Mouse (Mus musculus) yolk sac, embryonic 10.5 days (tissue): ENCODE data around the gene Pknox1.

Experiments
- DNase-seq: peaks from one replicate; pipeline ENCODE4 v3.0.0-alpha.2; 2017; ENCODE audit warnings: low spot score

Pknox1 gene

DNA sequence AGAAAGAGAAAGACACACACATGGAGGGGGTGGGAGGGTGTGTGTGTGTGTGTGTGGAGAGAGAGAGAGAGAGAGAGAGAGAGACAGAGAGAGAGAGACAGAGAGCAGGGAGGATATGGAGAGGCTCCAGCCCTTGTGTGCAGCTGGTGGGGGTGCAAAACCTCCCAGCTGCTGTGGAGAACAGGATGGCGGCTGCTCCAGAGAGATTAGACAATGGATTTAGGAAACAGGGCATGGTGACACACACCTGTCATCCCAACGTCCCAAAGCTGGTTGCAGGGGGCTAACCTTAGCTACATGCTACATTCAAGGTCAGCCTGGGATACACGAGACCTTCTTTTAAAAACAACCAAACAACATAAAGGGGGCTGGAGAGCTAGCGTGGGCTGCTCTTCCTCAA, 8.3 kb upstream of the Pknox1 start:
- DNase-seq, result no peak

DNA sequence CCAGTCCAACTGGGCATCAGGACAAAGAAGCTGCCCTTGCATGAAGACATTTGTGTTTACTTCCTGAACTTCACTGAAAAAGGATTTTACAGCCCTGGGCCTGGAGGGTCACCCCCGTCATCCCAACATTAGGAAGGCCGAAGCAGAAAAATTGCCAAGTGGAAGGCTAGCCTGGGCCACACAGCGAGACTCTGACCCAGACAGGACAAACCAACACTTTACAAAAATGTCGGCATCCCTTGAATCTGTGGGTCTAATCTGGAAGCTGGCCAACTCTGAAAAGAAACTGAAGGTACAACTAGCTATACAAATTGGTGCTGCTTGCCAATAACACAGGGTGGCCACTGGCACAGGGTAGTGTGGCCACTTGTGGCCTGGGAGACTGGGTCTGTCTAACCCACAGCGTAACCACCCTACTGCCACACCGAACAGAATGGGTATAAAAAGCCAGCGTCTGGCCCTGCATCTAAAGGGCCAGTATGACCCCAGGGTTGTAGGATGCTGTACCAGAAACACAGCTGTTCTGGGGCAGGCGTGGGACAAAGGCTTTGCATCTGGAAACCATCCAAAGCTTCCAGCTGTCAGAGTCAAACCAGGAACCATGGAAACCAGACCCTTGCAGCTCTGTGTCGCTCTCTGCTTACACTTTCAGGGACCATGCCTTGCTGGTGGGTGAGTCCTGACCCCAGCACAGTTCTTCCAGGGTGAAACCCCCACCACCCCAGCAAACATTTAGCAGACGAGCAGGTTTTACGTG, 7.2 kb upstream of the Pknox1 start:
- DNase-seq, result peak; percentile 43

DNA sequence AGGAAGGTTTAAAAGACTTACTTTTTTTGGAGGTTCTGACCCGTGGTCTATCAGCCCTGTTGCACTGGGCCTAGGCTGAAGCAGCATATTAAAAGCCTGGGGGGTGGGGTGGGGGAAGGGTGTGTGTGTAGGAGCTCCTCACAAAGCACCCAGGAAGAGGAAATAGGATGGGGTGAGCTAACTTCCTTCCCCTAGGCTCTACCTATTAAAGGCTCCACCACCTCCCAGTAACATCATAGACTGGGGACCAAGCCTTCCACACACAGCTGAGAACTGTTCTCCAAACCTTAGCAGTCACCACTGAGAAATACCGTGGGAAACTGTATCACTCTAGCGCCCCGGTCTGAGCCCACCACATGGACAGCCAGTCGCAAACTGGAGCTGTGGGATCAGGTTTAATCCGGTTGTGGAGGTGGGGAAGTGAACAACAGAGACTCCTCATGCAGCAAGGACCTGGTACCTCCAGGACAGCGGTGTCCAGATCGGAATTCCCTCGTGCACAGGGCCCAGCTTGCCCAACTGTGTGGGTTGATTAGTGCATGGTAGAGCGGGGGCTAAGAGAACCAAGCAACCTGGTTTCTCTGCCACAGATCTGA, 6.5 kb upstream of the Pknox1 start:
- DNase-seq, result no peak

DNA sequence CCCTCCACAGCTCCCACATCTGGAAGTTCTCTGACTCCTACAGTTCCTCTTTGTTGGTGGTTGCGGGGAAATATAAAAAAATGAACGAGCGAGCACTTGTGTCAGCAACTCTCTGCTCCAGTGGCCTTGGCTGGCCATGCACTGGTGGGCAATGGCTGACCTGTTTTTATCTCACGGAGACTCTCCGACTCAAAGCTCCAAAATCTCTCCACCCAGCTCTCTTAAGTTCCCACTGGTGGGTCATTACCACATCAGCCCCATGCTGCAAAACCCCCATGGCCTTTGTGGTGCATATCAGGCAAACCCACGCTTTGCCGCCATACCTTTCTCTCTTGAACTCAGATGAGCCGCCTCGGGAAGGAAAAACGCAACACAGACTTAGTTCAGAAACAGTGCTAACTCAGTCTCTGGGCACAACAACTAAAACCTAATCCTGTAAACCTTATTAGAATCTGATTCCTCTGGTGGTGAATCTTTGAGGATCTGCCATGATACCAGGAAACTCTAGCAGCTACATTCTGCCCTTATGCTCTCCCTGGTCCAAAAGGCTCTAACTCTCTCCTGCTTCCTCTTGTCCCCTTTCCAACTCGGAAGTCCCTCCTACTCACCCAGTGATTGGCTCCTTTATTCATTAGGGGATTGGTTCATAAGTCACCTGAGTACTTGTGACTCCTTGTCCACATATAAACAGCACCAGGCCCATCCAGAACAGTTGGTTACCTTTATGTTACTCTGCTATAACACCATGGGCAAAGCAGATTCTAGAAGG, 5.3 kb upstream of the Pknox1 start:
- no peak for DNase-seq

DNA sequence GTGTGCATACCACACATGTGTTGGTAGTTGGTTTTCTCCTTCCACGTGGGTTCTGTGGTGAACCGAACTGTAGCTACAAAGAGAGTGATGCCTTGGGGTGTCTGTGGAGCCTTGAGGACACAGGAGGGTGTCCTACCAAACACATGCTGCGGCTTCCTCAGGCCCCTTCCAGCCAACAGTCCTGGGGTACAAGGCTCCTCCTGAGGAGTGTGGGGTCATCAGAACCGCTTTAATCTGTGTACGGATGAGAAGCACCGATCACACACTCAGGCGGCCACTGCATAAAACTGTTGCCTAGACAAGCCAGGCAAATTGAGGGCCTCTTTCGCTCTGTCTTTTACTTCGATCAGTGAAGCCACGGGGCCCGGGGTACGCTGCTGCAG, 911 bp upstream of the Pknox1 start:
- peak; percentile 57 for DNase-seq

DNA sequence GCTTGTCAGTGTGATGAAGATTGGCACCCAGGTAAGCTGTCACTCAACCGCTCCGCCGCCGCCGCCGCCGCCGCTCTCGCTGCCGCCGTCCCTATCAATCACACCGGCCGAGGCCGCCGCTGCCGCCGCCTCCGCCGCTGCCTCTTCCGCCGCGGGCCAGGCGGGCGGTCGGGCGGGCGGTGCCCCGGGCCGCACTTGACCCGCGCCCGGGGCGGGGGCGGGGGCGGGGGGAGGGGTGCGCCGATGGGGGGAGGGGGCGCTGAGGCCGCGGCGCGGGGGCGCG, 265 bp downstream of the Pknox1 start:
- DNase-seq, result no peak

DNA sequence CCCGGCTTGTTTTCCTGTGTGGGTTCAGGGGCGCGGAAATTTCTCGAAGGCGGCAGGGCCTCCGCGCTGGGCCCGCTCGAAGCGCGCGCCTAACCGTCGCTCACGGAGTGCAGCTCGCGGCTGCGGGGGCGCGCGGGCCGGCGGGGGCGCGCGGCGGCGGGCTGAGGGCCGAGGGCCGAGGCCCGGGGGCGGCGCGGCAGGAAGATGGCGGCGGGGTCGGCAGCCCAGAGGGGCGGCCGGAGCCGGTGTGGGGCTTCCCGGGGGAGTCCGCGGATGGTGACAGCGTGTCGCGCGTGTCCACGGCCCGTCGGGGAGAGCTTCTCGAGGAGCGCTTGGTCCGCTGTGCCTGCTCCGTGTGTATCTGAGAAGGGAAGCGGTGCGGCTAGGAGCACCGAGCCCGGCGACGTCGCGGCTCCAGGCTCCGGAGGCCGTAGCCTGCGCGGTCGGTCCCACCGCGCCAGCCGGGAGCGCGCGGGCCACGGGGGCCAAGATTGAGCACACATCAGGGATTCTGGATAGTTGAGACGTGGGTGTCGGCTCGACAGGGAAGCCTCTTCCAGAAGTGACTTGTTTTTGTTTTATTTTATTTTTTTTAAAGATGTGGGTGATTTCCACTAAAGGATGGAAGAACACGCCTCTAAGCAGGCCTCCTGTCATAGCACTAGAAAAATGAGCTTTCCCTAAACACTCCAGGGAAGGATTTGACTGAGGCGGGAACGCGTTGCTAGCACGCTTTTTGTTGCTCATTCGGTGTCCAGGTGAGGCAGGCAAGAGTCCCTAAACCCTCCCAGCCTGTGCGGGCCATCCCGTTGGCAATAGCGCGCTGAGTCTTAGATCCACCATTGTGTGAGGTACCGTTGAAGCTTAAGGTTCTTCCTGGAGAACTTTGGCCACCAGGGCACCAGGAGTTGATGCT, 865 bp downstream of the Pknox1 start:
- DNase-seq, result no peak

DNA sequence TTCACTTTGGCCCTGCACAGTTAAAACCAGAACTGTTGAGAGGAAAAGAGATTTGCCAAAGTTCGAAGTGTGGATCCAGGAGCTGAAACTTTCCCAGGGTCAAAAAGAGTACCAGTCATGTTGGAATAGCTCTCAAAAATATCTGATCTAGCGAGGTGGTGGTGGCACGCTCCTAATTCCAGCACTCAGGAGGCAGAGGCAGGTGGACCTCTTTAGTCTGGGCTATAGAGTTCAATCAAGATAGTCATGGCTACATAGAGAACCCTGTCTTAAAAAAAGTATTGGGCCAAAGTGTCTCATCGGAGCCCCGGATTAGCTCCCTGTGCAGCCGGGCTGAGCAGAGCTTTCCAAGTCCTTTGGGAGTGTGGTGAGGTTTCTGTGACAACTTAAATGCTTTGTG, 1.7 kb downstream of the Pknox1 start:
- DNase-seq, result no peak

DNA sequence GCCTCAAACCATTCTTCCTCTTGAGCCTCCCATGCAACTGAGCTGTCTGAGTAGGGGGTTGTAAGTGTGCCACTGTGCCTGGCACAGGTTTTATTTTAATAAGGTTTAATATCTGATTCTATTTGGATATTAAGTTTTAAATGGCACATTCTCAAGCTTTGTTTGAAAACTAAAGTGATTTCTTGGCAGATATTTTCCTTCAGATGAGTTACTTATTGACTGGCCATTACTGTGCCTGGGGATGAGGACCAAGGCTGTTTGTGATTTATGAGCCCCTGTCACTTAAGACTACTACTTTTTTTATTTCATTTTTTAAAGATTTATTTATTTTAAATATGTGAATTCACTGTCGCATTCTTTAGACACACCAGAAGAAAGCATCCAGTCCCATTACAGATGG, 5.2 kb downstream of the Pknox1 start:
- DNase-seq, result no peak

DNA sequence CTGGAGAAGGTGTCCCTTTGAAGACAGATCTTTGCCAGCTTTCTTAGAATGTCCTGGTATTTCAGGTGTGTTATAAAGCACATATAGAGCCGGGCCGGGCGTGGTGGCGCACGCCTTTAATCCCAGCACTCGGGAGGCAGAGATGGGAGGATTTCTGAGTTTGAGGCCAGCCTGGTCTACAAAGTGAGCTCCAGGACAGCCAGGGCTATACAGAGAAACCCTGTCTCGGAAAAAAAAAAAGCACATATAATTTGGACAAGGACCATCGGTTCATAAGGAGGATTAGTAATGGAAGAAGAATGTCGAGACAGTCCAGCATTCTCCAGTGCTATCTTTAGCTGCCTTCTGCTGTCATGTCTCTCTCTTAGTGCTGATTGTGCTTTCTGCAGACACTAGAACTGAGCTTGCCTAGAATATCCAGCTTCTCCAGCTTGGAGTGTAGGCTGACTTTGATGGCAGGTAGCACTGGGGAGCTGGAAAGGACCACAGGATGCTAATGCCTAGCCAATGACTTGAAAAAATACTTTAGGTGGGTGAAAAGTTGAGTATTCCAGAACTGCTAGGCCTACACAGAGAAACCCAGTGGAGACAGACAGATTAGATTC, 5.9 kb downstream of the Pknox1 start:
- peak; percentile 55 for DNase-seq

DNA sequence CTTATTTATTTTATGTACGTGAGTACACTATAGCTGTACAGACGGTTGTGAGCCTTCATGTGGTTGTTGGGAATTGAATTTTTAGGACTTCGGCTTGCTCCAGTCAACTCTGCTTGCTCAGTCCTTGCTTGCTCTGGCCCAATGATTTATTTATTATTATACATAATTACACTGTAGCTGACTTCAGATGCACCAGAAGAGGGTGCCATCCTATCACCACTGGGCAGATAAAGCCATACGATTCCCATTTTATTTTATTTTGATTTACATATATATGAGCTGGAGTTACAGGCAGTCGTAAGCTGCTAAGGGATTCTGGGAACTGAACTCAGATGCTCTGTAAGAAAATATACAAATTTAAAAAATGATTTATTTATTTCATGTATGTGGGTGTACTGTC, 7.2 kb downstream of the Pknox1 start:
- DNase-seq, result no peak

DNA sequence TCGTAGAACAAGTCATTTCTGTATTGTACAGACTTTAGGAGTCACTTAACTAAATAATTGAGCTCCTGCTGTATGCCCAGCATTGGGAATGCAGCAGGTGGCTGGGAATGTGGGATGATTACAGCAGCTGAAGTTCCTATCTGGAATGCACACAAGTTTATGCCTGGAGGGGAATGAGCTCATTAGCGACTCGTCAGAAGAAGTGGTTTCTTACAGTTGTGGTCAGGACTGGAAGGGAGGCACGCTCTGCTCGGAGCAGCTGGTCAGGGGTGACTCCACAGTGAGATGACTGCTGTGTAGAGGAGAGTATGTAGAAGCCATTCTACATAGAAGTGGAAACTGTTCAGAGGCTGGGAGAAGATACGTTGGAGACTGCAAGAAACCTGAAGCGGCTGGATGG, 10.1 kb downstream of the Pknox1 start:
- no peak for DNase-seq

DNA sequence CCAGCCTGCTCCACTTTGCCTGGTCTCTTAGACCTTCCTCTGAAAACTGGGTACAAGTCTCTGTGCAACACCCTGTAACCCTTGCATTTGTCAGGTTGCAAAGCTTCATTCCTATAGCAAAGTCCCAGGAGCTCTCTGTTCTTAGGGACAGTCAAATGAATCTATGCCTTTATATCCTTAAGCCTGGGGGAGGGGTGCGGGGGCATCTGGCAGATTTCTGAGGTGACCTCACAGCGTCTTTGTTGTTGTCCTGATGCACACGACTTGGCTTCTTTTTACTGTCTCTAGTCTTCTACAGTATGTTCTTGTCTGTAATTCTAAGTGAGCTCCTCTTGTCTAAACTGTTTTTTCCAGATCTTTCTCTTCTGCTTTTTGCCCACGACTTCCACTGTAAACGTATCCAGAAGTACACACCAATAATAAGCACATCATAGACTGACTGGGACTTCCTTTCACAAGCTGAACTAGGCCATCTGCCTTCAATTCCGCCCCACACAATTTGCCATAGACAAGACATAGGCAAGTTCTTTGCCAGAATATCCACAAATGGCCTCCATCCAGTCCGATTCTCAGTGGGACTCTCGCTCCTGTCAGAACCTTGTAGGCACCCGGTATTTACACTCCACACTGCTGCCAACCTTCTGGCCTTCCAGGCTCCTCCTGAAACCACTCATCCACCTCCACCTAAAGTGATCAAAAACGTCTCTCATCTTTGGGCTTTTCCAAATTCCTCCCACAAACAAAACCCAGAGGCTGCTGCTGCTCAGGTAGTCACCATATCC, 12.1 kb downstream of the Pknox1 start:
- DNase-seq, result no peak

DNA sequence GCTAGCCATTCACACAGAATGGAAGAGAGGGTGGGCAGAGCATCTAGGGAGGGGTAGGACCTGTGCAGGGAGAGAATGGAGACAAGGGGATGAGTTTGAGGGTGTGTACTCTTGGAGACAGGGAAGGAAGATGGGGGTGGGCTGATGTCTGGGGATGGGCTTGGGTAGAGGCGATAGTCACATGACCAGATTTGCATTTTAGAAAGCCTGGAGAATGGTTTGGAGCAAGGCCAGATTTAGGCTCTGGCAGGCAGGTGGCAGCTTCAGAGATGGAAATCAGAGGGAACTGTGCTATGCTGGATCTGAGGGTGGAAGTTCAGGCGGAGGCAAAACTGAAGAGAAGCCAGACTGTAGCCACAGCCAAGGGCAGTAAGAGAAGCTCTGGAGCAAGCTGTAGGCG, 15.8 kb downstream of the Pknox1 start:
- no peak for DNase-seq

DNA sequence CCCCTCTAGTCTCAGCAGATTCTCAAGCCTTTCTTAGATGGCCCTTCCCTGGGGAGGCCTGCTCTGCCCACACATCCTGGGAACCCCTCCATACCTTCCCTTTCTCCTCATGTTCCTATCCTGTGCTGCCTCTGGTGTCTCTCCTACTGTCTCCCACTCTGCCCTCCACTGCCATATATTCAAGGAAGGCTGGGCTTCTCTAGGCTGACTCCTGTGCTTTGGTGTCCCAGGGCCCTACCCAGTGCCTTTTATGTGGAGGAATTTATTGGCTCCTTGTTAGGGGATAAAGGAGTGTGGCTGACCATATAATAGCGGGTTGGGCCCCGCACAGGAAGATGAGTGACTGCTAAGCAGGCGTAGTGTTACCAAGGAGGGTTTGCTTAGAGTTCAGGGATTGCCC, 18.7 kb downstream of the Pknox1 start:
- no peak for DNase-seq

DNA sequence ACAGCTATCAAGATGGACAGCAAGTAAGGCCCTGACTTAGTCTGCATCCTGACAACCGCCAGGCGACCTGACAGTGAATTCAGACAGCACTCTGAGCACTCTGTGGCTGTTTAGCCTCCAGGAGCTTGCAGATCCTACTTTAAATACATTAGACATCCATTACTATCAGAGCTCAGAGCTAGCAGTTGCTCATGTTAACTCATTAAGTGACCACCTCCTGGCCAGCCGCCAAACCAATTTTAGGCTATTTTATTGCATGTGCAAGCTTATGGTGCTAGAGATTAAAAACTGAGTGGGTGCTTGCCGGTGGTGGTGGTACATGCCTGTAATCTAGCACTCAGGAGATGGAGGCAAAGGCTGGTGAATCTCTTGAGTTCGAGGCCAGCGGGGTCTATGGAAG, 19.2 kb downstream of the Pknox1 start:
- no peak for DNase-seq

DNA sequence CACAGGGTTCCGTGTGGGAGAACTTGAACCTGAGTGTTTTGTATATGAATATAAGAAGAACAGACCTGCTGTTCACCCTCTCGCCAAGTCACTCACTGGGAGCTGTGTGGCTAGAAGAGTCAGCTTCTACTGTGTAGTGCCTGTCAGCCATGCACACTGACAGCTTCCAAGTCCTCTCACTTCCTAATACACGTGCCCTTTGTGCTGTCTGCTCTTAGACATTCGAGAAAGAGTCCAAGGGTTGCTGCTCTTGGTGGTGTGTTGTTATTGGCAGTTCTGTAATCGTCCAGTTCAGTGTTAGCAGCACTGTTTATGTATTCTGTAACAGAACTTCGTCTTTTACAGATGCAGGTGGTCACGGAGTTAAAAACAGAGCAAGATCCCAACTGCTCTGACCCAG, 23.6 kb downstream of the Pknox1 start:
- peak; percentile 37 for DNase-seq

DNA sequence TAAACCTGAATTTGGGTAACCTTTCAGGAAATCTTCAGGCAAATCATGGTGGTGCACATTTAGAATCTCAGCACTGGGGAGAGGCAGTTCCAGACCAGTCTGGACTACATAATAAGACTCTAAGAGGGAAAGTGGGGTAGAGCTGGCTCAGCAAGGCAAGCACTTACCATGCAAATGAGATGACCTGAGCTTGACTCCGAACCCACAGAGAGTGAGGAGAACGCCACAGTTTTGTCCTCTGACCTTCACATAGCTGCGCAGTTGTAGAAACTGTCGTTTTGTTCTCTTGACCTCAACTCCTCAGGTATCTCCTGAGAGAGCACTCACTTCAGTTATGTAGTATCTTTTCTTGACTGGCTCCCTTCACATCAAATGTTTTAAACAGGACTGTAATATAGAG, 24.2 kb downstream of the Pknox1 start:
- DNase-seq, result no peak

DNA sequence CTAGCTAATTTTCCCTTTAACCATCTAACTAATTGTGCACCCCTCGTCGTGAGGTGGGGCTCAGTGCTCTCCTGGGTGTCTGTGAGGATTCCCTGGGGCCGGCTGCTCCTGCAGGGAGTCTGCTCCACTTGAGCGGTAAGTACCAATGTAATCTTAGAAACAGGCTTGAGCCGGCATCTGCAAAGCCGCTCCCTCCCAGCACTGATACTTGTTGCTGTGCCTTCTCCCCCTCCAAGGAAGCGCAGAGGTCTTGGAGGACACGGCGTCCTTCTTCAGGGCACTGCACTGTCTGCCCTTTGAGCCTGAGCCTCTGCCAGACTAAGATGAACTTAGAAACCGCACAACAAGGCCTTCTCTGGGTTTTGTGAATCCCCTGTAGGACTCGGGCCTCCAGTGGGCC, 26.3 kb downstream of the Pknox1 start:
- DNase-seq, result no peak

DNA sequence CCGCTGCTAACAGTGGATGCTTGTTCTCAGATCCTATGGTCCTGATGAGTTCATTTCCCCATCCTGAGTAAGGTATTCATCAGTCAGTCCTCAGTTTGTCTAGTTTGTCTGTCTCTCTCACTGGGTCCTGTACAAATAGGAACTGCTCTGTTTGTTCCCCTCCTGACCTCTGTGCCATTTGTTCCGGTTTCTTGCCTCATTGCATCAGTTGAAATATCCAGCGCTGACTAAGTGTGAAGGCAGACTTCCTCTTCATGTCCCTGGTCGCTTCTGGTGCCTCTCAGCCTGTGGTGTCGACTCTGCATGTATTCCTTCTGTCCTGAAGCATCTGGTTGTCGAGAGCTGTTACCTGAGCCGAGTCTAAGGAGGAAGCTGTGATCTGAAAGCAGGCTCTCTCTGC, 30.1 kb downstream of the Pknox1 start:
- no peak for DNase-seq

DNA sequence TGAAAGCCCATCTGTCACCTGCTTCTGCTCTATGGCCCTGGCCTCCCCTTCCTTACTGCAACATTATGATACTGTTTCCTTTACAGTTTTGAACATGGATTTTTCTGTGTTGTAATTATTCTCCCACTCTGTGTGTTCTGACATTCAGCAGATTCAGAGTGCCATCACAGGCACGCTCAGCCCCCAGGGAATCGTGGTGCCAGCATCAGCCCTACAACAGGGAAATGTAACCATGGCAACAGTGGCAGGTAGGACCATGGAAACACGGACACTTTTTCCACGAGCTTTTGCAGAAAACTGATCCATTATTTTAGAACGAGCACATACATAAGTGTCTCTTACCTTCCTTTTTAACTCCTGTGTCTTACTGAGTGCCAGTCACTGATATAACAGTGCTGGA, 30.5 kb downstream of the Pknox1 start:
- no peak for DNase-seq
